Mouse (Mus musculus): ENCODE measurements at regions not wholly inside any gene's neighbourhood (a gene's known extent, or its start where the extent isn't known, plus 50 kb on each side); places are given as distances from the start of the nearest gene placed in this dataset.

DNA sequence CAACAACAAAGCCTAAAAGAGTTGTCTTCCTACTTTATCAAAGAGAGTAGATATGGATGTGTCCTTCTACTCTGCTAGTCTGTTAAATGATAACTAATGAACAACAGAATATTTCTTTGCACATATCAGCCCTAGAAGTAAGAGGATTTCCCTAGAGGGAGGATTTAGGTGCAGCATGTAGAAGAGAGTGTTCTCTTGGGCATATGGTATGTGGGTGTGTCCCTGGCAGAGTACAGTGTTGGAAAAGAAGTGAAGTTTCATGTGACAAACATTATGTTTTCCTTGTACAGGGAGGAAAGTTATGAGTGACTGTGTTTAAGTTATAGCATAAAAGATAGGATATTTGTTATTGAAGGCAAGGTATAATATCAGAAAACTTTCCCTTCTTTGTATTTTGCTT, 143.6 kb upstream of the Sphkap start:
- in situ Hi-C loops (cut with MboI, MseI) = no loop called here

DNA sequence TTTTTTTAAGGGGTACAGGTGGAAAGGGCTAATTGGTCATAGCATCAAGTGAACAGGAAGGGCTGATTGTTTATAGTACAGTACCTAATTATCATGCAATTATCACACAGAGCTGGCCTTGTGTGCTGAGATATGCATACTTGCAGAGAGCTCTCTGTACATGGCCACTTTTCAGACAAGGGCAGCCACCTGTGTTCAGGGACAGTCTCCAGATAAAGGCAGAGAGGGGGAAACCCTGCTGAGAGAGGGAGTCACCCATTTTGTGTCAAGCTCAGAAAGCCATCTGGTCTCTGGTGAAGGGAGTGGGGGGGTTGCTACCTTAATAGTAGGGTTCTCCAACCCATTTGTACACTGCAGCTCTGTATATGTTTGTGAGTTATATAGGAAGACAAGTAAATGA, 127.5 kb upstream of the Sphkap start:
- in situ Hi-C loops (cut with MboI, MseI) = no loop called here

DNA sequence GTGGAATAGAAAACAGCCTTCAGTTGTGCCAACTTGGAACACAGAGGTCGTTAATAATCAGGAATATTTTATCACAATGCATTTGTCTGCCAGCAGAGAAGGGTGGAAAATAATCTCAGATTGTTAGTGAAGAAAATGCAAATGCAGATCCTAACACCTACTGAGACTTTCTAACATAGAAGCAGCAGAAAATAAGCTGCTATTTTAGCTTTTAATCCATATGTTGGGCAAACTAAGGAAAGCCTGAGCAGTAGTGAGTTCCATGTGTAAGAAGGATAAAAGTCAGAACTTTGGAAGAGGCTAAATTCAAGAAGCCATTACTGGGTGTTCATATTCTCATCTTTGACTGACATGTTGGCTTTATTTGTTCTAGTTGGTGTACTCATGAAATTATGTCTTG, 119.8 kb upstream of the Sphkap start:
- in situ Hi-C loops (cut with MboI, MseI) = no loop called here

DNA sequence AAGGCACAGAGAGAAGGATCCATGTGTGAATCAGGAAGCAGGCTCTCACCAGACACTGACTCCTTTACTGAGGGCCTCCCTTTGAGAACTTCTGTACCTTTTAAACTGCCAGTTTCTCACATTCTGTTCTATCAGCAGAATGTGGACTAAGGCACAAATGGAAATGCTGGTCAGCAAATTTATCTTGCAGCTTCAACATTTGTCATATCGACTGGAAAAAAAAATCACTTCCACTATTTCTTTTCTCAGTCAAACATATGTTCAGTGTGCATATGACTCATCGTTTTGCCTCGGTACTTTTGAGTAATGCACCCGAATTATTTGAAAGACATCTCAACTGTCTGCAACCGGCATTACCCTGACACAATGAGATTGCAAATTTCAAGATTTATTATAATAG, 101.4 kb upstream of the Sphkap start:
- in situ Hi-C loops (cut with MboI, MseI) = no loop called here

DNA sequence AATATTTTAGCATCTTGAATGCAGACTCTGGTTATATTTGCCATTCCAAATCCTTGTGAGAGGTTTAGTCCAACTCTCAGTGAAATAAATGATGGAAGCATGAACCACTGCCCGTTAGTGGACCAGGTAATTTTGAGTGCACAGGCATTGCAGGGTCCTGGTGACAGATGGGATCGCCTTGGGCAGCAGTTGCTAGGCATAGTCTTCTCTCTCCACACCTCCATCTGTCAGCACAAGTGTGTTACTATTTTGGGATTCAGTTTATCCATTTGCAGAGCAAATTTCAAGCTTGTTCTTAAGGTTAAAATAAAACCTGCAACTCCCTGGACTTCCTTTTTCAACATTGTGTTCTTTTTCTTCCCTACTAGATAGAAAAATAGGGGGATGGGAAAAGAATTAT, 97.4 kb upstream of the Sphkap start:
- in situ Hi-C loops (cut with MboI, MseI) = no loop called here

DNA sequence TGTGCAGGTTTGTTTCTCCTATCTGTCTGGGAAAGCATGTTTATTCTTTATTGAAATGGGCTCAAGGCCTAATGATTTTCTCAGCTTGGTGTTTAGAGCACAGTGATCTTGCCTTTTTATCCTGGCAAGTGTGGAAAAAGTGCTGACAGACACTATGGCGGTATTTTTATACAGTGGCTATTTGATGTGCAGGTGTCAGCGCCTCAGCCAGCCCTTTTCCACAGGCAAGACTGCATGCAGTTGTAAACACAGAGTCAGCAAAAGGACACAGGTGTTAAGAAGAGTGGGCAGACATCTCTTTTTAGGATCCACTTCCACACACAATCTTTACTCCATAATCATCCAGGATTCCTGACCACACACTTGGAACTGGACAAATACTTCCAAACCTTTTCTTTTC, 88.9 kb upstream of the Sphkap start:
- in situ Hi-C loops (cut with MboI, MseI) = loop anchor here in 1 of 2 experiments (10.0 kb wide), 1 partner anchor 672 kb away; no protein-coding TSS in a partner anchor

DNA sequence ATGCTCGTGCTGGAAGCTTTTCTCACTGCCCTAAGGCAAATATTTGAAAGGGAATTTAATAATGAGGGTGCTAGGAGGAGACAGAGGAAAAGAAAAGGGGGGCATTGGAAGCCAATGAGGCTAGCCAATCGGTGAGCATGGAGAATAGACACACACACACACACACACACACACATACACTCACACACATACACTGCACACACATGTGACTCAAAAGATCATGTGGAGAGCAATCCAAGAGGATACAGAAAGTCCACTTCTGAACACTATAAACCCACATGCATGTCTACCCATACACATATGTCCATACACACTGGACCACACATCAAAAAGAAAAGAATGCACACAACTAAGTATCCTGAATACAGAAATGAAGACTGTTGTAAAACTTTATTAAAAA, 88.4 kb upstream of the Sphkap start:
- in situ Hi-C loops (cut with MboI, MseI) = loop anchor here in 1 of 2 experiments (10.0 kb wide), 1 partner anchor 672 kb away; no protein-coding TSS in a partner anchor

DNA sequence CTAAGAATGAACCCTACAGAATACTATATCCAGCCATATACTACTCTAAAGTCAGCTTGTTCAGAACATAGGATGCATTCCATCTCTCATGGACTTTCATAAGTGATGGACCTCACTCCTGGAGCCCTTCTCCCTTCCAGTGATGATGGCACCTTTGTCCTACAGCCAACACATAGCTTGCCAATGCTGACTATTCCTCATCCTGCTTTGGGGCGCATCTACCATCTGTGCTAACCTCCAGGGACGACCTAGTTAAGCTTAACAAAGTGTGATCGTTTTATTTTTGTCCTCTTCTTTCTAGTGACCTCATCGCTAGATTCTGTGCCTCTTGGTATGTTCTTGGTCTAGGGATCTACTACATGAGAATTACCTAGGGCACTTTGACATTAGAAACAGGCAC, 87.0 kb upstream of the Sphkap start:
- in situ Hi-C loops (cut with MboI, MseI) = loop anchor here in 1 of 2 experiments (10.0 kb wide), 1 partner anchor 670 kb away; no protein-coding TSS in a partner anchor

DNA sequence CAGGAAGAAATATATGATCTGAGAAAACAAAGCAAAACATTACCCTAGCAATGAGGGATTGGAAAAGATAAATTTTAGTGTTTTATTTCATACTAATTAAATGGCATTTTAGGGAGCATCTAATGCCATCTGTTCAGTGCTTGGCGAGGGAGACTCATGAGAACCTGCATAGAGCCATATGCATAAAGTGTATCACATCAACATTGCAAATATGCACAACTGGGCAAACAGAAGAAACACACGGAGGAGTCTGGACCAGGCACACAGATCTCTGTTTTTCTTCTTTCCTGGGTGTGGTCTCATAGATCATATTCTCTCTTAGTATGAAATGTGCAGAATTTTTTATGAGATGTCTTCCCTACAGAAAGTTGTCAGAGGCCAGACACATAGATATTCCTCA, 71.1 kb upstream of the Sphkap start:
- in situ Hi-C loops (cut with MboI, MseI) = no loop called here
